Mouse (Mus musculus): ENCODE data around the gene Chl1. TPM values are rescaled to one million over a fixed set of nuclear protein-coding genes. Genes with fewer than 3 reads are reported as not detected.

Chl1 gene
- polyA plus RNA-seq, 1 experiment from 2014 or later, result 127 TPM

DNA sequence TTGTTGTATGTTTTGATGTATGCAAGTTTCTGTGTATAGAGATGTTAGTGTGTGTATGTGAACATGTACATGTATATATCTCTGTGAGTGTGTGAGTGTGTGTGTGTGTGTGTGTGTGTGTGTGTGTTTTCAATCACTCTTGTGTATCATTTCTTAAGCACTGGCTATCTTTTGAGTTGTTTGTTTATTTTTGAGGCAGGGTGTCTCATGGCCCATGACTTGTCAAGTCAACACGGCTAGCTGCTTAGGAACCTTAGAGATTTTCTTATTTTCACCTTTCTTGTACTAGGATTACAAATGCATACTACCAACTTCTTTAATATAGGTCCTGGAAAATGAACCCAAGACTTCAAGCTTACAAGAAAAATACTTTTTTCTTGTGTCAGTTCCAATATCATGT is 189.5 kb downstream of the Chl1 start:
- Histone ChIP-seq H3K4me1 (replicated peaks; ENCODE audit: control insufficient read depth, insufficient read depth, low read length) (no peaks in the 10 kb centered on the region), H3K9me3 (ENCODE audit: control insufficient read depth, low read length) (no peaks in the 10 kb centered on the region), H3K27ac (ENCODE audit: low read length) (no peak overlapping the region), H3K27me3 (replicated peaks; ENCODE audit: control insufficient read depth, insufficient read depth, low read length) (no peaks in the 10 kb centered on the region), H3K4me2 (ENCODE audit: low read length) (no peak overlapping the region), H3K4me3 (replicated peaks; ENCODE audit: low read length) (no peak overlapping the region), H3K36me3 (ENCODE audit: control insufficient read depth, insufficient read depth) (peaks cover 2% of the 10 kb centered on the region; the same call in 1 of the 2 replicates), H3K9ac (replicated peaks; ENCODE audit: low read depth, low read length) (no peak overlapping the region)
- WGBS, result 76% methylated on average over 1 of the region's 1 CpGs
- no peak for ATAC-seq

DNA sequence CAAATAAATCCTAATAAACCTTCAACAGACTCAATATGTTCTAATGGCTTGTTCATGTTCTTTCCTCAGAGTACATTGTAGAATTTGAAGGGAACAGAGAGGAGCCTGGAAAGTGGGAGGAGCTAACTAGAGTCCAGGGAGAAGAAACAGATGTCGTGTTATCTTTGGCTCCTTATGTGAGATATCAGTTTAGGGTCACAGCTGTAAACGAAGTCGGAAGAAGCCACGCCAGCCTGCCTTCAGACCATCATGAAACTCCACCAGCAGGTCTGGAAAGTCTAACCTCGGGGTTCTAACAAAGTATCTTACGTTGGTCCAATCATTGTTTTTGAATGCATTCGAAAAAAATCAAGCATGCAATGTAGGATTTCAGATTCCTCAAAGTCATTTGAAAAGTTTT is 189.9 kb downstream of the Chl1 start:
- Histone ChIP-seq H3K36me3 (ENCODE audit: control insufficient read depth, insufficient read depth) (peaks cover 2% of the 10 kb centered on the region; the same call in 1 of the 2 replicates), H3K27me3 (replicated peaks; ENCODE audit: control insufficient read depth, insufficient read depth, low read length) (no peaks in the 10 kb centered on the region), H3K9ac (replicated peaks; ENCODE audit: low read depth, low read length) (no peak overlapping the region), H3K4me1 (replicated peaks; ENCODE audit: control insufficient read depth, insufficient read depth, low read length) (no peaks in the 10 kb centered on the region), H3K4me3 (replicated peaks; ENCODE audit: low read length) (no peak overlapping the region), H3K9me3 (ENCODE audit: control insufficient read depth, low read length) (no peaks in the 10 kb centered on the region), H3K27ac (ENCODE audit: low read length) (no peak overlapping the region), H3K4me2 (ENCODE audit: low read length) (no peak overlapping the region)
- ATAC-seq, result no peak
- 82% methylated on average over 7 of the region's 7 CpGs for WGBS

DNA sequence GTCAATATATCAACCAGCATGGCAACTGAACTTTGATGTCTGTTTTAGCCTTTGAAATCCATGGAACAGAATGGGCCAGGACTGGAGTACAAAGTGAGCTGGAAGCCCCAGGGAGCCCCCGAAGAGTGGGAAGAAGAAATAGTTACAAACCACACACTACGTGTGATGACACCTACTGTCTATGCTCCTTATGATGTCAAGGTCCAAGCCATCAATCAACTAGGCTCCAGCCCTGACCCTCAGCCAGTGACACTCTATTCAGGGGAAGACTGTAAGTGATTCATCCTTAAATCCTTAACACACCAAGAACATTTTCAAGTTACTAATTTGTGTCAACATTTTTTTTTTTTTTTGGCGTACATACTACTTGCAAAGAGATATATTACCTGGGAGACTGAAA is 196.0 kb downstream of the Chl1 start:
- Histone ChIP-seq H3K4me3 (replicated peaks; ENCODE audit: low read length) (no peak overlapping the region), H3K27me3 (replicated peaks; ENCODE audit: control insufficient read depth, insufficient read depth, low read length) (no peaks in the 10 kb centered on the region), H3K9me3 (ENCODE audit: control insufficient read depth, low read length) (no peaks in the 10 kb centered on the region), H3K27ac (ENCODE audit: low read length) (no peak overlapping the region), H3K9ac (replicated peaks; ENCODE audit: low read depth, low read length) (no peak overlapping the region), H3K4me1 (replicated peaks; ENCODE audit: control insufficient read depth, insufficient read depth, low read length) (no peaks in the 10 kb centered on the region), H3K36me3 (ENCODE audit: control insufficient read depth, insufficient read depth) (peaks cover 5% of the 10 kb centered on the region), H3K4me2 (ENCODE audit: low read length) (no peak overlapping the region)
- ATAC-seq, result no peak
- 85% methylated on average over 3 of the region's 3 CpGs for WGBS

GRCm38 (mm10) chr6:103739291-103739690 is 228.9 kb downstream of the Chl1 start:
- H3K4me3 ChIP-seq (replicated peaks; ENCODE audit: low read length), result no peak overlapping the region
- H3K27ac ChIP-seq (ENCODE audit: low read length), result no peak overlapping the region
- H3K4me1 ChIP-seq (replicated peaks; ENCODE audit: control insufficient read depth, insufficient read depth, low read length), result no peaks in the 10 kb centered on the region
- no peaks in the 10 kb centered on the region for H3K9me3 ChIP-seq (ENCODE audit: control insufficient read depth, low read length)
- no peak overlapping the region for H3K9ac ChIP-seq (replicated peaks; ENCODE audit: low read depth, low read length)
- H3K27me3 ChIP-seq (replicated peaks; ENCODE audit: control insufficient read depth, insufficient read depth, low read length), result no peaks in the 10 kb centered on the region
- ATAC-seq, result no peak
- H3K36me3 ChIP-seq (ENCODE audit: control insufficient read depth, insufficient read depth), result no peaks in the 10 kb centered on the region
- no peak overlapping the region for H3K4me2 ChIP-seq (ENCODE audit: low read length)

- H3K4me1 ChIP-seq (replicated peaks; ENCODE audit: control insufficient read depth, insufficient read depth, low read length), result no peaks in the 10 kb centered on the region
- H3K27ac ChIP-seq (ENCODE audit: low read length), result no peak overlapping the region
- no peak overlapping the region for H3K4me2 ChIP-seq (ENCODE audit: low read length)
- H3K9me3 ChIP-seq (ENCODE audit: control insufficient read depth, low read length), result no peaks in the 10 kb centered on the region
- ATAC-seq, result no peak
- 47% methylated on average over 3 of the region's 3 CpGs for WGBS
- H3K36me3 ChIP-seq (ENCODE audit: control insufficient read depth, insufficient read depth), result no peaks in the 10 kb centered on the region
- H3K27me3 ChIP-seq (replicated peaks; ENCODE audit: control insufficient read depth, insufficient read depth, low read length), result no peaks in the 10 kb centered on the region
- H3K4me3 ChIP-seq (replicated peaks; ENCODE audit: low read length), result no peak overlapping the region
- no peak overlapping the region for H3K9ac ChIP-seq (replicated peaks; ENCODE audit: low read depth, low read length)
Measured at GRCm38 (mm10) chr6:103742784-103743183, 232.4 kb downstream of the Chl1 start.

DNA sequence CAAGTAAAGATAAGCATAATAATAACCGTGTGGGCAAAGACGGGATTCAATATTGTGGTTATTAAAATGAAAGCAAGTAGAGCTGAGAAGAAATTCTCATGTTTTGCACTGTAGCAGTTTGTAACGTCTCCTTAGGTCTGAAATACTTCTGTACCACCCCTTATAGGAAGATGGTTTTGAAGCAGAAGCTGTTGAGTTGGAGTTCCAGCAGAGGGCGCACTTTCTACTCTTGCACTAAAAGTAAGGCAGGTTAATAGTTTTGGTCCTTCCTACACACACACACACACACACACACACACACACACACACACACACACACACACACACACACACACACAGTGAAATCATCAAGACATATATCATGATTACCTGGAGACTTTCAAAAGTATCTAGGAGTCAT is 235.7 kb downstream of the Chl1 start:
- H3K27ac ChIP-seq (ENCODE audit: low read length), result no peak overlapping the region
- H3K4me3 ChIP-seq (replicated peaks; ENCODE audit: low read length), result no peak overlapping the region
- peaks cover 6% of the 10 kb centered on the region; the same call in 1 of the 2 replicates for H3K4me1 ChIP-seq (replicated peaks; ENCODE audit: control insufficient read depth, insufficient read depth, low read length)
- H3K9ac ChIP-seq (replicated peaks; ENCODE audit: low read depth, low read length), result no peak overlapping the region
- no peaks in the 10 kb centered on the region for H3K27me3 ChIP-seq (replicated peaks; ENCODE audit: control insufficient read depth, insufficient read depth, low read length)
- no peak for ATAC-seq
- no peaks in the 10 kb centered on the region for H3K9me3 ChIP-seq (ENCODE audit: control insufficient read depth, low read length)
- 31% methylated on average over 4 of the region's 4 CpGs for WGBS
- no peak overlapping the region for H3K4me2 ChIP-seq (ENCODE audit: low read length)
- H3K36me3 ChIP-seq (ENCODE audit: control insufficient read depth, insufficient read depth), result no peaks in the 10 kb centered on the region

GRCm38 (mm10) chr6:103749122-103749773 is 238.9 kb downstream of the Chl1 start:
- Histone ChIP-seq H3K4me1 (replicated peaks; ENCODE audit: control insufficient read depth, insufficient read depth, low read length) (peaks cover 6% of the 10 kb centered on the region; the same call in 1 of the 2 replicates), H3K4me2 (ENCODE audit: low read length) (peak overlapping the region; percentile 24), H3K4me3 (replicated peaks; ENCODE audit: low read length) (no peak overlapping the region), H3K9ac (replicated peaks; ENCODE audit: low read depth, low read length) (no peak overlapping the region), H3K27ac (ENCODE audit: low read length) (no peak overlapping the region; the same call in 1 of the 2 replicates), H3K36me3 (ENCODE audit: control insufficient read depth, insufficient read depth) (no peaks in the 10 kb centered on the region), H3K27me3 (replicated peaks; ENCODE audit: control insufficient read depth, insufficient read depth, low read length) (no peaks in the 10 kb centered on the region), H3K9me3 (ENCODE audit: control insufficient read depth, low read length) (no peaks in the 10 kb centered on the region)
- peak; percentile 81 for ATAC-seq
- WGBS, result 30% methylated on average over 16 of the region's 16 CpGs

DNA sequence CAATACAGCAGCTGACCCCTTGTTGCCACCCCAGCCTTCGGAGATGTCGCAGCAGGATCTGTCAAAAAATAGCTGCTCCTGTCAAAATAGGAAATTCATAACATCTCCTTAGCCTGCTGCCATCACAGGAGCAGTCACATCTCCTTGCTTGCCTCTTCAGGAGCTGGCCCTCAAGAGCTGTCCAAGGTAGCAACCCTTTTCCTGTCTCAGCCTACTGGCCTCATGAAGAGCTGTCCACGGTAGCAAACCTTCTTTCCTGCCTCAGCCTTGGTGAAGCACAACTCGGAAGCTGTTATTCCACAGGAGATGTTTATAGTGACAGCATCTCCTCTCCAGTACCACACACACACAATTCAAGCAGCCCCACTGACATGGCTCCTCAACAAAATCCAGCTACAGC is 243.5 kb downstream of the Chl1 start:
- no peak for ATAC-seq
- WGBS, result 78% methylated on average over 4 of the region's 4 CpGs
- peaks cover 6% of the 10 kb centered on the region; the same call in 1 of the 2 replicates for H3K4me1 ChIP-seq (replicated peaks; ENCODE audit: control insufficient read depth, insufficient read depth, low read length)
- no peaks in the 10 kb centered on the region for H3K27me3 ChIP-seq (replicated peaks; ENCODE audit: control insufficient read depth, insufficient read depth, low read length)
- H3K4me3 ChIP-seq (replicated peaks; ENCODE audit: low read length), result no peak overlapping the region
- no peaks in the 10 kb centered on the region for H3K9me3 ChIP-seq (ENCODE audit: control insufficient read depth, low read length)
- no peak overlapping the region for H3K9ac ChIP-seq (replicated peaks; ENCODE audit: low read depth, low read length)
- no peak overlapping the region for H3K27ac ChIP-seq (ENCODE audit: low read length)
- no peak overlapping the region for H3K4me2 ChIP-seq (ENCODE audit: low read length)
- no peaks in the 10 kb centered on the region for H3K36me3 ChIP-seq (ENCODE audit: control insufficient read depth, insufficient read depth)

GRCm38 (mm10) chr6:103766830-103767229 is 256.4 kb downstream of the Chl1 start:
- Histone ChIP-seq H3K9me3 (ENCODE audit: control insufficient read depth, low read length) (no peaks in the 10 kb centered on the region), H3K4me2 (ENCODE audit: low read length) (no peak overlapping the region), H3K27me3 (replicated peaks; ENCODE audit: control insufficient read depth, insufficient read depth, low read length) (no peaks in the 10 kb centered on the region), H3K4me1 (replicated peaks; ENCODE audit: control insufficient read depth, insufficient read depth, low read length) (no peaks in the 10 kb centered on the region), H3K27ac (ENCODE audit: low read length) (no peak overlapping the region), H3K4me3 (replicated peaks; ENCODE audit: low read length) (no peak overlapping the region), H3K9ac (replicated peaks; ENCODE audit: low read depth, low read length) (no peak overlapping the region), H3K36me3 (ENCODE audit: control insufficient read depth, insufficient read depth) (no peaks in the 10 kb centered on the region)
- WGBS, result 83% methylated on average over 3 of the region's 3 CpGs
- ATAC-seq, result no peak

- H3K36me3 ChIP-seq (ENCODE audit: control insufficient read depth, insufficient read depth), result no peaks in the 10 kb centered on the region
- H3K27ac ChIP-seq (ENCODE audit: low read length), result no peak overlapping the region
- no peak overlapping the region for H3K4me3 ChIP-seq (replicated peaks; ENCODE audit: low read length)
- 88% methylated on average over 5 of the region's 5 CpGs for WGBS
- no peaks in the 10 kb centered on the region for H3K4me1 ChIP-seq (replicated peaks; ENCODE audit: control insufficient read depth, insufficient read depth, low read length)
- no peaks in the 10 kb centered on the region for H3K9me3 ChIP-seq (ENCODE audit: control insufficient read depth, low read length)
- no peak for ATAC-seq
- no peaks in the 10 kb centered on the region for H3K27me3 ChIP-seq (replicated peaks; ENCODE audit: control insufficient read depth, insufficient read depth, low read length)
- H3K9ac ChIP-seq (replicated peaks; ENCODE audit: low read depth, low read length), result no peak overlapping the region
- H3K4me2 ChIP-seq (ENCODE audit: low read length), result no peak overlapping the region
Measured at GRCm38 (mm10) chr6:103781058-103781457, 270.7 kb downstream of the Chl1 start.
